Mouse (Mus musculus) hindbrain, embryonic 15.5 days (tissue): ENCODE results near the gene Igflr1. TPM values are rescaled to one million over a fixed set of nuclear protein-coding genes. Genes with fewer than 3 reads are reported as not detected.

Experiments
- ATAC-seq: fragments of 200-750 bp; cut with Nextera tagmentation; 2 replicates; pipeline ENCODE4 v1.8.0; 2017; ENCODE audit warnings: low read depth, moderate number of reproducible peaks, moderate TSS enrichment; ENCODE audit not compliant: low FRiP score
- H3K27ac ChIP-seq: fragments of 300-500 bp; sonication (generic); replicated peaks from 2 replicates; pipeline ENCODE4 v1.5.1; 2015; ENCODE audit warnings: mild to moderate bottlenecking, inconsistent platforms
- H3K27me3 ChIP-seq: fragments of 300-500 bp; sonication (generic); 2 replicates; pipeline ENCODE4 v1.6.1; 2015; ENCODE audit warnings: control low read depth, inconsistent platforms
- H3K36me3 ChIP-seq: fragments of 300-500 bp; sonication (generic); 2 replicates; pipeline ENCODE4 v1.6.1; 2015; ENCODE audit warnings: control low read depth, inconsistent platforms
- H3K4me1 ChIP-seq: fragments of 300-500 bp; sonication (generic); replicated peaks from 2 replicates; pipeline ENCODE4 v1.6.1; 2015; ENCODE audit warnings: control low read depth, inconsistent platforms
- H3K4me2 ChIP-seq: fragments of 300-500 bp; sonication (generic); 2 replicates; pipeline ENCODE4 v1.6.1; 2015; ENCODE audit warnings: moderate library complexity, mild to moderate bottlenecking, inconsistent platforms
- H3K4me3 ChIP-seq: fragments of 300-500 bp; sonication (generic); 2 replicates; pipeline ENCODE4 v1.5.1; 2015; ENCODE audit warnings: mild to moderate bottlenecking, inconsistent platforms
- H3K9ac ChIP-seq: fragments of 300-500 bp; sonication (generic); 2 replicates; pipeline ENCODE4 v1.6.1; 2015; ENCODE audit warnings: inconsistent platforms
- H3K9me3 ChIP-seq: fragments of 300-500 bp; sonication (generic); 2 replicates; pipeline ENCODE4 v1.6.1; 2016; ENCODE audit warnings: control low read depth, inconsistent platforms
- WGBS: fragments of 180-500 bp; shearing (Covaris S2); methylation state at CpG from one replicate; pipeline ENCODE4 v1.1.7; 2015; 5-methylcytosine and 5-hydroxymethylcytosine counted together
- polyA plus RNA-seq: library from polyadenylated mRNA; unstranded; fragments of >200 nt; fragmentation: Nextera tagmentation; extraction: Ambion mirVana; gene quantifications from 2 replicates; pipeline ENCODE4 v1.2.1, GENCODE M21; 2015

Igflr1 gene
- polyA plus RNA-seq, 1 experiment from 2014 or later, result 6.0 TPM

- Histone ChIP-seq H3K27me3 (no peaks in the 10 kb centered on the region), H3K4me3 (no peak overlapping the region), H3K27ac (no peak overlapping the region), H3K9me3 (no peaks in the 10 kb centered on the region), H3K9ac (no peak overlapping the region), H3K4me1 (peaks cover 8% of the 10 kb centered on the region), H3K36me3 (no peaks in the 10 kb centered on the region), H3K4me2 (no peak overlapping the region)
- ATAC-seq, result no peak
- WGBS, result 59% methylated on average over 5 of the region's 5 CpGs
Observed at GRCm38 (mm10) chr7:30592772-30593423, 27.7 kb downstream of the Igflr1 start.

- H3K9ac ChIP-seq, result no peak overlapping the region
- ATAC-seq, result no peak
- peaks cover 8% of the 10 kb centered on the region for H3K4me1 ChIP-seq
- no peaks in the 10 kb centered on the region for H3K36me3 ChIP-seq
- no peak overlapping the region for H3K4me3 ChIP-seq
- H3K27ac ChIP-seq, result no peak overlapping the region
- no peak overlapping the region for H3K4me2 ChIP-seq
- H3K9me3 ChIP-seq, result no peaks in the 10 kb centered on the region
- WGBS, result 65% methylated on average over 10 of the region's 10 CpGs
- H3K27me3 ChIP-seq, result no peaks in the 10 kb centered on the region
Observed at GRCm38 (mm10) chr7:30593579-30594509, 28.6 kb downstream of the Igflr1 start.

GRCm38 (mm10) chr7:30594510-30595024, 29.3 kb downstream of the Igflr1 start:
- WGBS, result 73% methylated on average over 4 of the region's 4 CpGs
- H3K4me3 ChIP-seq, result no peak overlapping the region
- no peak overlapping the region for H3K4me2 ChIP-seq
- H3K9me3 ChIP-seq, result no peaks in the 10 kb centered on the region
- no peak overlapping the region for H3K27ac ChIP-seq
- H3K27me3 ChIP-seq, result no peaks in the 10 kb centered on the region
- no peaks in the 10 kb centered on the region for H3K36me3 ChIP-seq
- H3K4me1 ChIP-seq, result peaks cover 8% of the 10 kb centered on the region
- ATAC-seq, result no peak
- H3K9ac ChIP-seq, result no peak overlapping the region

- no peak overlapping the region for H3K27ac ChIP-seq
- no peaks in the 10 kb centered on the region for H3K9me3 ChIP-seq
- H3K9ac ChIP-seq, result no peak overlapping the region
- H3K4me2 ChIP-seq, result no peak overlapping the region
- H3K4me1 ChIP-seq, result peaks cover 14% of the 10 kb centered on the region
- no peak overlapping the region for H3K4me3 ChIP-seq
- WGBS, result 90% methylated on average over 5 of the region's 5 CpGs
- no peak for ATAC-seq
- H3K36me3 ChIP-seq, result no peaks in the 10 kb centered on the region
- H3K27me3 ChIP-seq, result no peaks in the 10 kb centered on the region
Observed at GRCm38 (mm10) chr7:30596093-30596492, 30.9 kb downstream of the Igflr1 start.

- no peaks in the 10 kb centered on the region for H3K9me3 ChIP-seq
- no peak overlapping the region for H3K27ac ChIP-seq
- H3K27me3 ChIP-seq, result no peaks in the 10 kb centered on the region
- no peak overlapping the region for H3K9ac ChIP-seq
- no peak overlapping the region for H3K4me3 ChIP-seq
- WGBS, result 83% methylated on average over 5 of the region's 5 CpGs
- ATAC-seq, result no peak
- H3K4me2 ChIP-seq, result no peak overlapping the region
- no peaks in the 10 kb centered on the region for H3K36me3 ChIP-seq
- peaks cover 14% of the 10 kb centered on the region for H3K4me1 ChIP-seq
Observed at GRCm38 (mm10) chr7:30596811-30597210, 31.6 kb downstream of the Igflr1 start.

- no peaks in the 10 kb centered on the region for H3K9me3 ChIP-seq
- H3K9ac ChIP-seq, result no peak within 1 kb of the TSS
- no peak for ATAC-seq
- H3K4me3 ChIP-seq, result peak within 1 kb of the TSS; percentile 23
- 91% methylated on average over 12 of the region's 12 CpGs for WGBS
- peak within 1 kb of the TSS; percentile 27; the same call in 1 of the 2 replicates for H3K27ac ChIP-seq
- H3K27me3 ChIP-seq, result no peaks in the 10 kb centered on the region
- H3K4me2 ChIP-seq, result peak within 1 kb of the TSS; percentile 50
- H3K36me3 ChIP-seq, result no peaks in the 10 kb centered on the region
- peaks cover 14% of the 10 kb centered on the region for H3K4me1 ChIP-seq
Observed at GRCm38 (mm10) chr7:30598786-30599185, 33.6 kb downstream of the Igflr1 start, which contains the start of gene Zbtb32. Gene Zbtb32 (minus strand): TSS chr7:30598909.

GRCm38 (mm10) chr7:30599933-30600353, 34.7 kb downstream of the Igflr1 start:
- peak overlapping the region; percentile 50 for H3K4me2 ChIP-seq
- no peaks in the 10 kb centered on the region for H3K36me3 ChIP-seq
- H3K27ac ChIP-seq, result peak overlapping the region; percentile 27
- no peak overlapping the region for H3K9ac ChIP-seq
- peak overlapping the region; percentile 23 for H3K4me3 ChIP-seq
- H3K4me1 ChIP-seq, result peaks cover 14% of the 10 kb centered on the region
- 0% methylated on average over 16 of the region's 16 CpGs for WGBS
- ATAC-seq, result peak; percentile 98
- H3K9me3 ChIP-seq, result no peaks in the 10 kb centered on the region
- no peaks in the 10 kb centered on the region for H3K27me3 ChIP-seq

GRCm38 (mm10) chr7:30600651-30601050, 35.4 kb downstream of the Igflr1 start:
- peaks cover 14% of the 10 kb centered on the region for H3K4me1 ChIP-seq
- no peaks in the 10 kb centered on the region for H3K36me3 ChIP-seq
- peak; percentile 4; the same call in 1 of the 2 replicates for ATAC-seq
- H3K4me3 ChIP-seq, result no peak overlapping the region
- no peaks in the 10 kb centered on the region for H3K27me3 ChIP-seq
- peak overlapping the region; percentile 50; the same call in 1 of the 2 replicates for H3K4me2 ChIP-seq
- 71% methylated on average over 7 of the region's 7 CpGs for WGBS
- peak overlapping the region; percentile 27; the same call in 1 of the 2 replicates for H3K27ac ChIP-seq
- no peak overlapping the region for H3K9ac ChIP-seq
- no peaks in the 10 kb centered on the region for H3K9me3 ChIP-seq

GRCm38 (mm10) chr7:30602583-30602982, 37.4 kb downstream of the Igflr1 start:
- WGBS, result 61% methylated on average over 3 of the region's 3 CpGs
- no peaks in the 10 kb centered on the region for H3K27me3 ChIP-seq
- H3K9ac ChIP-seq, result no peak overlapping the region
- no peaks in the 10 kb centered on the region for H3K9me3 ChIP-seq
- H3K36me3 ChIP-seq, result no peaks in the 10 kb centered on the region
- H3K27ac ChIP-seq, result no peak overlapping the region
- peaks cover 14% of the 10 kb centered on the region for H3K4me1 ChIP-seq
- H3K4me2 ChIP-seq, result no peak overlapping the region
- ATAC-seq, result no peak
- H3K4me3 ChIP-seq, result no peak overlapping the region

- Histone ChIP-seq H3K27me3 (no peaks in the 10 kb centered on the region), H3K4me1 (peaks cover 14% of the 10 kb centered on the region), H3K36me3 (no peaks in the 10 kb centered on the region), H3K9me3 (no peaks in the 10 kb centered on the region), H3K27ac (no peak overlapping the region), H3K9ac (no peak overlapping the region), H3K4me3 (no peak overlapping the region), H3K4me2 (no peak overlapping the region)
- WGBS, result 66% methylated on average over 8 of the region's 8 CpGs
- no peak for ATAC-seq
Observed at GRCm38 (mm10) chr7:30604424-30604823, 39.2 kb downstream of the Igflr1 start.

GRCm38 (mm10) chr7:30604944-30605343, 39.7 kb downstream of the Igflr1 start:
- Histone ChIP-seq H3K4me3 (no peak overlapping the region), H3K4me1 (peaks cover 8% of the 10 kb centered on the region), H3K9ac (no peak overlapping the region), H3K27me3 (no peaks in the 10 kb centered on the region), H3K36me3 (no peaks in the 10 kb centered on the region), H3K9me3 (no peaks in the 10 kb centered on the region), H3K4me2 (no peak overlapping the region), H3K27ac (no peak overlapping the region)
- 90% methylated on average over 8 of the region's 8 CpGs for WGBS
- no peak for ATAC-seq
